Mouse (Mus musculus) kidney, postnatal 25 days (tissue): Measurements from ENCODE around the gene Prmt8.
A peak's percentile ranks its signal among the peaks of the same experiment; 100 is the strongest.

Experiments
- DNase-seq, 2 experiments: peaks; one replicate each; pipeline ENCODE4 v3.0.0; 2021; ENCODE audit warnings: mixed read lengths in 2 of 2

Prmt8 gene

GRCm38 (mm10) chr6:127739921-127740320 is 29.4 kb downstream of the Prmt8 start:
- DNase-seq = no peak

DNA sequence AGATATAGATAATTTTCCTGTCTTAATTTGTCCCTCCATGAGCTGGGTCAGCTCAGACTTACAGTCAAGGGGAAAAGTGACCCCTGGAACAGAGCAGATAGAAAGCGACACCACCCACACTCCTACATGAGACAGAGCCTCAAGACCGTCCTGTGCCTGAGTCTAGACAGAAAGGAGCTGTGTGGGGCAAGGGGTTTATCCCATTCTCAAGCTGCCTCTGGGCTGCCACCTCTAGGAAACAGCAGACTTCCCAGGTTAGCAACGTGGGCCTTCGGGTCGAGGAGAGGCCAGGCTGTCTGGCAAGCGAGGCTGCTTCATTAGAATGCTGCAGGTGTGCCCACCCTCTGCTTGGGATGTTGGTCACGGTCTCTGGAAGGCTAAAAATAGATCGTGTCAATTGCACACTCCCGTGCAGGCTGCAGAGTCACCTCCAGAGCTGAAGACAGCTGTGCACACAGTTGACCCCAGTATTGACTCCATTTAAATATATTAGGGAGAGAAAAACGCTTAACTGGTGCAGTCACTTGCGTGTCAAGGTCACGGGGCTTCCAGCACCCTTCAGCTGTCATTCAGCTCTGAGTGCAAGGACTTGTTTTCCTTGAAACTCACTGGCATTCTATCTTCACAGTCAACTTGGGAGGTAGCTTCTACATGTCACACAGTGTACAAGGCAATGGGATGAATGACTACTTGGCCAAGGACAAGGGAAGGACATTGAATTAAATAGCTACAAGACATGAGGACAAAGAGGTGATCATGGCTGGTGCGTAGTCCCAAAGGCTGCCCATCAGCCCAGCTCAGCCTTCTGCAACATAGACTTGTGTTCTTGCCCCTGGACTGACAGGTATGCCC is 33.9 kb downstream of the Prmt8 start:
- peak in 1 of 2 experiments; percentile 40 for DNase-seq

- peak in 1 of 2 experiments; percentile 4 for DNase-seq
These were observed 46.1 kb downstream of the Prmt8 start for GRCm38 (mm10) chr6:127723126-127723525.

GRCm38 (mm10) chr6:127719875-127720274 is 49.4 kb downstream of the Prmt8 start:
- DNase-seq = no peak

GRCm38 (mm10) chr6:127717239-127718137 is 51.8 kb downstream of the Prmt8 start:
- no peak for DNase-seq

- no peak for DNase-seq
These were observed 53.8 kb downstream of the Prmt8 start for GRCm38 (mm10) chr6:127715428-127715827.

DNA sequence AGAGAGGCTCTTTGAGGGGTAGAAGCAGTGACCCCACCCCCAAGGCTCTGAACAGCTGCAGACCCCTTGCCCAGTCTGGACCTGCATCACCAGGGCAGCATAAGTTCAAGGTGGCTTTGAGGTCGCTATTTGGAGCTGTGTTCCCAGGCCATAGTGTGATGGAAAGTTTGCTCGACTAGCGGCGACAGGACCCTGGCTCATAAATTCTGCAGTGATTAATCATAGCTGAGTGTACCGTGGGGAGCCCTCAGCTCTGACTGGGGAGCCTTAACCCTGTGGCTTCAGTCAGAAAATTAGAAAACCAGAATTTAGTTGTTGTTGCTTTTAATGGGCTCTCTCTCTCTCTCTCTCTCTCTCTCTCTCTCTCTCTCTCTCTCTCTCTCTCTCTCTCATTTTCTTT is 54.4 kb downstream of the Prmt8 start:
- DNase-seq = no peak

DNA sequence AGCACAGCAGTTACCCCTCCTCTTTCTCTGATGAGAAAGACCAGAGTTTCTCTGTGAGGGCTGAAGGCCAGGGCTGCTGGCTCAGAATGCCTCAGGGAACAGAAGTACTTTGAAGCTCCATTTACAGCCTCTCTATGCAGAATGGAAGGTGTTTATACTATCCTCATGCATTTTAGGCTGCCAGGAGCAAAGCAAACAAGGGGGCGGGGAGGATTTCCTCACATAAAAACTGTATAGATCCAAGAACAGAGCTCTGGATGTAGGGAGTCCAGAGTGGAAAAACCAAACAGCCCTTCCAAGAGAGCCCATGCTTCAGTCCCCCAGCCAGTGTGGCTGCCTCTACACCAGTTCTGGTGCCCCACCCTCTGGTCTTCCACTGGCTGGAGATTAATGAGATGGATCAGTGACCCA is 61.0 kb downstream of the Prmt8 start:
- no peak for DNase-seq

GRCm38 (mm10) chr6:127701036-127701783 is 68.1 kb downstream of the Prmt8 start:
- no peak for DNase-seq

DNA sequence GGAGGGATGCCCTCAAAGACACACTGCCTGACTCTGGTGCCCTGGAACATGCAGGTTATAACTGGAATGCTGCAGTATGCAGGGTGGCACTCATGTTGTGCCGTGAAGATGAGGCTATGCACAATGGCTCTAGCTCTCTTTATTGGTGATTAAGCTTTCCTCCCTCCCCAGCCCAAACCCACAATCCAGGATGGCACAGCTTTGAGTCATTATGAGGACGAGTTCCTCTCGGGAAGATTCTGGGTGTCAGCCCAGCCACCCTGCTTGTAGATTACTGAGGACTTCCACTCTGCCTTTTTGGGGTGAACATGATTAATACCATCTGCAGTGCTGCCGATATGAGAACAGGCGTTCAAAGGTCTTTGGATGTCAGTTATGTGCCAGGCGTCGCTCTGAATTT is 75.6 kb downstream of the Prmt8 start:
- no peak for DNase-seq

- DNase-seq = no peak
These were observed 77.0 kb downstream of the Prmt8 start for GRCm38 (mm10) chr6:127692298-127692697.

DNA sequence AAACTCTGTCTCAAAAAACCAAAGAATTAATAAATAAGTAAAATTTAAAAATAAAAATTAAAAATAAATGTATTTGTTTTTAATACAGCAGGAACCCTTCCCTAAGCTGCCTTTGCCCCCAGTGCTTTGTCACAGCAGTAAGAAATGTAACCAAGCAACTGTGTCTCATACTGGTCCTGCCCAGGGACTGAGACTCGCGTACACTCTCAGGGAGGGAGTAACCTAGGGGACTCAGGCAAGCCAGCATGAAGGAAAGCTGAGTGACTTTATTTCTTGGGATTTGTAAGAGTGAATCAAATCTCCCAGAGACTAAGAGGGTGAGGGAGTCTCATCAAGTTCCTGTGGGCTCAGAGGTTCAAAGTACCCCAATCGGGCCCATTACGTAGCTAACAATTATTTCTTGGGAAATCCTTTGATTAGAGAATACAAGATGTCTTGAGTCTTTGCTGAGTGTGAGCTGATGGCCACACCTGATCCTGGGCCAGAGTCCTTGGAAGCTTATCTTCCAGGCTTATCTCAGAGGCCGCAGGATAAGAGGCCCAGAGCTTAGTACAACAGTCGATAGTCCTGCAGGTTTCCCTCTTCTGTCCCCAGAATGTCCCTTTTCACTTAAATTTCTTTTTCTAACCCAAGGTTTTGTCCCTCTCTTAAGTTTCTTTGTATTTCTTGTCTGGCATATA is 82.0 kb downstream of the Prmt8 start:
- no peak for DNase-seq

DNA sequence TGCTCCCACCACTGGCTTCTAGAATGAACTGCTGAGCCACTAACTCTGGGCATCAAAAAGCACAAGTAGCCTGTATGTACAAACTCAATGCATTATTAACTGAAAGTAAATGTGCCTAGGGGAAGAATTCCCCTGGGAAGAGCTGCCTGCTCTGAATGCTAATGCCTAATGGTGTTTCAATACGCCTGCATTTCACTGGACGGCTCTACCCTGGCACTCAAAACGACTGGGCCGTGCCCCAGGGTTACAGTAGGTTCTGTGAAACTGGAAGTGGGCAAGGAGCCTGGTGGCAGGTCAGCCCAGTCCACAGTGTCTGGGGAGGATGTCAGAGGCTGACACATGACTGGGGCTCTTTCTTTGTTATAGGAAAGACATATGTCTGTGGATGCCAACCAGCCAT is 84.3 kb downstream of the Prmt8 start:
- DNase-seq = no peak

- DNase-seq = no peak
These were observed 85.7 kb downstream of the Prmt8 start for GRCm38 (mm10) chr6:127683561-127683960.

GRCm38 (mm10) chr6:127680784-127681183 is 88.5 kb downstream of the Prmt8 start:
- DNase-seq = no peak

DNA sequence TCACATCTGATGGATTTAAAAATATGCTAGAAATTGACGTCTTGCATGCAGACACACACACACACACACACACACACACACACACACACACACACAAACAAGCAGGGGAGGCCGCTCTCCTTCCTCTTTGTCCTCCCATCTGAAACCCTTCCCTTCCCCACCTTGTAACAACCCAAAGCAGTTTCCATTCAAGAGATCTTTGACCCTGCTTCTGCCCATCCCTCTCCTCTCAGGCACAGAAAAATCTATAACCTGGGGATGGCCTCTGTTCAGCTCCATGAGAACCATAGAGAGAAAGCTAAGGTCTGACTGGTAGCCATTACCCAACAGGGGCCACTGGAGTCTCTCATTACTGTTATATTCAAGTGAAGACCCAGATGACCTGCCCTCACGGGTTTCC is 90.3 kb downstream of the Prmt8 start:
- DNase-seq = no peak

GRCm38 (mm10) chr6:127678320-127678719 is 91.0 kb downstream of the Prmt8 start:
- DNase-seq = no peak

- no peak for DNase-seq
These were observed 92.4 kb downstream of the Prmt8 start for GRCm38 (mm10) chr6:127676866-127677265.

DNA sequence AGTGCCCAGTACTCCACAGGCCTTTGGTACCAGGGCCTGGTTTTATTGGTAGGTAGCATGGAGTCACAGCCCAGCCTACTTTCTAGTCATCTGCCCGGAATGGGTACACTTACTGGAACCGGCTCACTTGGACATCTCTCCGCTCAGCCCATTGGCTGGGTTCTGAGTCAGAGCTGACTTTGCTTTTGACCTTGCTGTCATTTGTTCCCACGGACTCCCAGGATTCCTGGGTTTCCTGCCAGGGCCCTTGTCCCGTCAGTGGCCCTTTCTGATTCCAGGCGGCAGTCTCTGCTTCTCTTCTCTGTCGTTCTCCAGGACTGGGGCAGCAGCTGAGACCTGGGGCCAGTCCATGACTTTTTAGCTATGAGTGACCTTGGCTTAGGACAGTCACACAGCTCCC is 97.2 kb downstream of the Prmt8 start:
- no peak for DNase-seq

- no peak for DNase-seq
These were observed 99.2 kb downstream of the Prmt8 start for GRCm38 (mm10) chr6:127670031-127670430.

- DNase-seq = no peak
These were observed 100.0 kb downstream of the Prmt8 start for GRCm38 (mm10) chr6:127669313-127669712.

DNA sequence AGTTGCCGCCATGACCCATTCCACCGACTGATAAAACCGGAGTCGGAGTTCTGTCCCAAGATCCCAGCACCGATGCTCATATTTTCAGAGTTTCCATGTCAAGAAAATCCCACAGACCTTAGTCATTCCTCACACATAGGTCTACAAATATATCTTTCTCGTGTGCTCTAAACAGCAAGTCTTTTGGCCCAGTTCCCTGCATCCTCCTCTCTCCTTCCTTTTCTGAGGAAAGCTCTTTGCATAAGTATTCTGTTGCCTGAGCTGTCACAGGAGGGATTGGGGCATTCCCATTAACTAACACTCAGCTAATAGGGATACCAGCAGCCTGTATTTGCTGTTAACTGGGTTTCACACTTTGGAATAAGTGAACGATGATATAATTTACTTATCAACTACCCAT is 106.0 kb downstream of the Prmt8 start:
- DNase-seq = no peak
